Mouse (Mus musculus): ENCODE measurements around the gene Krtap9-3.

The Krtap9-3 gene

DNA sequence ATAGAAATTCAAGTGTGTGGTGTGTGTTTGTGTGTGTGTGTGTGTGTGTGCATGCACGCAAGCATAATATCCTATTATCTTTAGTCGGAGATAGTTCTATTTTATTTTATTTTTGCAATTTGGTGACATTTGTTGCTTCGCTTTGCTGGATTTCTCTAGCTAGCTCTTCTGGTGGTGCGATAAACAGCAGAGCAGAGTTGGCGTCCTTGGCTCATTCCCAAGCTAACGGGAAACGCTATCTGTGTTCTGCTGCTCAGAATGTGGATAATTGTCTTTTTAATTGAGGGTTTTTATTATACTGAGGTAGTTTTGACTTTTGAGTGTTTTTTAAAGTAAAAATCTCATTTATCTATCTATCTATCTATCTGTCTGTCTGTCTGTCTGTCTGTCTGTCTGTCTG lies 12.8 kb downstream of the Krtap9-3 start:
- no peak for TF ChIP-seq GATA4 (IDR thresholded peaks at IDR 0.05; ENCODE audit: insufficient replicate concordance, low read length)

DNA sequence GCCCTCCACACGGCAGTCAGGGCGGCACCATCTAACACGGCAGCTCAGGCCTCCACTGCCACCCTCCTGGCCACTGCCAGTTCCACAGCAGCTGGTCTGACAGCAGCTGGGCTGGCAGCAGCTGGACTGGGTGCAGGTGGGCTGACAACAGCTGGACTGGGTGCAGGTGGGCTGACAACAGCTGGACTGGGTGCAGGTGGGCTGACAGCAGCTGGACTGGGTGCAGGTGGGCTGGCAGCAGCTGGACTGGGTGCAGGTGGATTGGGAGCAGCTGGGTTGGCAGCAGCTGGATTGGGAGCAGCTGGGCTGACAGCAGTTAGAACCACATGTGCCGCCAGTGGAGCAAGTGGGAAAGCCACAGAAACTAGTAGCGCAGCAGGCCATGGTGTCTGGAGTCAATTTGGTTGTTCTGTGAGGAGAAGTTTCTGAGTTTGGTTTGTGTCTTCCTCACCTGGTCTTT lies 14.6 kb downstream of the Krtap9-3 start, which contains the start of gene Krtap1-4:
TSS of gene Krtap1-4 (minus strand) at position 410 of the 460 bp plus-strand sequence.
- TF ChIP-seq GATA4 (IDR thresholded peaks at IDR 0.05; ENCODE audit: insufficient replicate concordance, low read length), result no peak

DNA sequence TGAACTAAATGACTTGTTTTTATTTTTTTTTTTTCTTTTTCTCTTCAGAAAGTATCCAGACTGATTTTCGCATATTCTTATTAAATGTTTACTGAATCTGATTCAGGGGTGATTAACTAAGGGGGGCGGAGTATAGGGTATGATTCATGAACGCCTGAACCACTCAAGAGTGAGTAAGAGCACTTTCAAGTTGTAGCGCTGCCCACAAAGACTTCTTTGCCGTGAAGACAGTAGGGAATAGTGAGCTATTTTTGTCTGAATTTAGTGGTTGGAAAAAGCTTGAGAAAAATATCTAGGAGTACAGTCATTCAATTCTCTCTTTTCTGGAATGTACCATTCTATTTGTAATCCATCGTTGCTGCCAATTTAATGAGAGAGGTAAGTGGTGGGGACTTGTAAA lies 16.3 kb downstream of the Krtap9-3 start:
- no peak for TF ChIP-seq GATA4 (IDR thresholded peaks at IDR 0.05; ENCODE audit: insufficient replicate concordance, low read length)

DNA sequence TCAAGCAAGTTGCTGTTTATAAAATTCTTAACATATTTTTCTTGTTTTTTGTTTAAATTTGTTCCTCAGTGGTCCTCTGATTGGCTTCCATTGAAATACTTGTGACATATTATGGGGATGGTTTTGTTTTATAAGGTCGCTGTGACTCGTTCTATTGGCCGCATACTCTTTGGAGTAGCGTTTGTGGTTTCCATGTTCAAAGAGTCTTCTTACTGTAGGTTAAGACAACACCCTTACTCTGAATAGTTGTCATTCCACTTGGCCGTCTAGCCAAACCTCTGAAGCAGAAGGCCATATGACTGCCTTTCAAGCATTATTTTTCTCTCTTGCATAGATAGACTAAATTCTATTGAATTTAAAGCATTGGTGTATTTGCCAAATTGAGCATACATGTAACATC lies 16.9 kb downstream of the Krtap9-3 start:
- no peak for TF ChIP-seq GATA4 (IDR thresholded peaks at IDR 0.05; ENCODE audit: insufficient replicate concordance, low read length)

DNA sequence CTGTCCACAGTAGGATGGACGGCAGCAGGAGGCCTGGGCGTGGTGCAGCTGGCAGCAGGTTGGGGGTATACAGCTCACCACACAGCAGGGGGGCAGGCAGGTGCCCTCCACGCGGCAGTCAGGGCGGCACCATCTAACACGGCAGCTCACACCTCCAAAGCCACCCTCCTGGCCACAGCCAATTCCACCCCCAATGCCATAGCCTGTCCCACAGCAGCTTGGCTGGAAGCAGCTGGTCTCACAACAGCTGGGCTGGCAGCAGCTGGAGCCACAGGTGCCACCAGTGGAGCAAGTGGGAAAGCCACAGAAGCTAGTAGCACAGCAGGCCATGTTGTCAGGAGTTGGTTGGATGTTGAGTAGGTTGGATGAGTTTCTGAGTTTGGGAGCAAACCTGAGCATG lies 17.3 kb downstream of the Krtap9-3 start, which contains the start of gene Krtap1-5:
TSS of gene Krtap1-5 (minus strand) at position 381 of the 400 bp plus-strand sequence.
- TF ChIP-seq GATA4 (IDR thresholded peaks at IDR 0.05; ENCODE audit: insufficient replicate concordance, low read length), result no peak

DNA sequence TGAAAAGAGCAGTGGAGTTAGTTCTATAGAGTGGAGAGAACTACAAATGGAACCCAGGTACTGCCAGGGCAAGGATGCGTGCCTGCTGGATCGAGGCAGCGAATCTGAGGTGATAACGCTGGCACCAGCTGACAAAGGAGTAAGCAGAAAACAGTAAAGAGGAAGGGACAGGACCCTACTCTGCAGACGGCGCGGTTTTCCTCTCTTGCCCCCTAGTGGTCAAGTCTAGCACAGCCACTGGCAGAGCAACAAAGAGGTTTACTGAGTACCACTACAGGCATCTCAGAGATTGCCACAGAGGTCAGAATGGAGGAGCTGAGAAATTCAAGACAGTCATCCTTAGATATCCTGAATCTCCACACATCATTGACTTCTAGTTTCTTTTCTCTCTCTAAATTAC lies 23.8 kb downstream of the Krtap9-3 start:
- no peak for TF ChIP-seq GATA4 (IDR thresholded peaks at IDR 0.05; ENCODE audit: insufficient replicate concordance, low read length)

DNA sequence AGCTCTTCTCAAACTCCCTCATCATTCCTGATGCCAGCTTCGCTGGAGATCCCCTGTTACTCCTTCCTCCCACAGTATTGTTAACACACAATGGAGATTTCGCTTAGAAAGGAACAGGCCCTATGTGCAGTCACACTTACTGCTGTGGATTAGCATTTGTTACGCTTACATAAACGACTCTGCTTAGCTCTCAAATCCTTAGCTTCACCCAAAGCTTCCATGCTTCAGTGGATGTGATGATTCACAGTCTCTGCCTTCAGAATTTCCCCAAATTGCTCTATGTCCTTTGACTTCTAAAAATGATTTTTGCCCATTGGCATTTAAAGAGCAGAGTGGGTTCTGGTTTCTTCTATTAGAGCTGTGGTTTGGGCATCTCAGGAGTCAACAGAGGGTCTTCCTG lies 24.7 kb downstream of the Krtap9-3 start:
- no peak for TF ChIP-seq GATA4 (IDR thresholded peaks at IDR 0.05; ENCODE audit: insufficient replicate concordance, low read length)

DNA sequence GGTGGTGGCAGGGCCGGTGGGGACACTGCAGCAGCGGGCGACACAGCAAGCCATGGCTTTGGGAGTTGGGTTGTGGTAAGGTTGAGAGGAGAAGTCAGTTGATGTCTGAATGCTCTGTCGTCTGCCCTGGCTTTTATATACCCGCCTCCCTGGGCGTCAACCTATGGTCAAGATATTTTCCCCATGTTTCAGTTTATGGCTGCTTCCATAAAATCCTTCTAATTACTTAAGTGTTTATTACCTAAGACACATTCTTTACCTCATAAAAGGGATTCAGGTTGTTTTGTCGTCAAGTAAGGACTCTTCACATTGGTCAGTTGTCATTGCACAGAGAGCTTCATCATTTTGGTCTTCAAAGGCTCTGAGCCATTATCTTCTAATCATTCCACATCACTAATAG lies 31.4 kb downstream of the Krtap9-3 start, which contains the start of gene Krtap3-1:
TSS of gene Krtap3-1 (minus strand) at position 101 of the 400 bp plus-strand sequence.
- TF ChIP-seq GATA4 (IDR thresholded peaks at IDR 0.05; ENCODE audit: insufficient replicate concordance, low read length), result no peak

DNA sequence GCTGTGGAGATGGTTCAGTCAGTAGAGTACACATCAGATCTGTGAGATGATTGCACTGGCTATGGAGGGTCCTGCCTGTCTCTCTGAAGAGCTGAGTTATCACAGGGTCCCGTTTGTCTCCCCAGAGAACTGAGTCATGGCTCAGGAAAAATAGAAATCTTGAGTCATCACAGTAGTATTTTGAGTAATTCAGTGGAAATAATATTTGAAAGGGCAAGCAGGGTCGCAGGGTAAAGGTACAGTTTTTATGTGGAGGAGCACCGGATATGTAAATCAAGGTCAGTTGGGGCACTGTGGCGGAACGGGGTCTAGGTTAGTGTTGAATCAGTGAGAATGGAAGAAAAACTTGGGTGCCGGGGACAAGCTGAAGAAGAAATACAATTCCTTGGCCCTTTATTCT lies 35.3 kb downstream of the Krtap9-3 start:
- TF ChIP-seq GATA4 (IDR thresholded peaks at IDR 0.05; ENCODE audit: insufficient replicate concordance, low read length), result no peak

DNA sequence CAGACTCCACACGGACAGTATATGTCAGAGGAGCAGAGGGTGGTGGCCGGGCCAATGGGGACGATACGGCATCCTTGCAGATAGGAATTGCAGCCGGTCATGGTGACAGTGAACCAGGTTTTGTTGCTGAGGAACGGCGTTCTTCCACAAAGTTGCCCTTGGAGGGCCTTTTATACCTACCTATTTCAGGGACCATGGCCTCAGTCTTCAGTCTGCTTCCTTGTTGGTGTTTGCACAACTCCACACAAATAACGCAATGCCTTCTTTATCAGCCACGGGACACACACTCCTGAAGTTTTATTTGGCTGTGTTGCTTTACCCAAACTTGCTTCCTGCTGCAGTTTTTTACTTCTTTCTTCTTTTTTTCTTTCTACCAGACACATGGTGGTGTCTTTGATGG lies 38.5 kb downstream of the Krtap9-3 start, which contains the start of gene Gm11939:
TSS of gene Gm11939 (minus strand) at position 101 of the 400 bp plus-strand sequence.
- TF ChIP-seq GATA4 (IDR thresholded peaks at IDR 0.05; ENCODE audit: insufficient replicate concordance, low read length), result no peak

DNA sequence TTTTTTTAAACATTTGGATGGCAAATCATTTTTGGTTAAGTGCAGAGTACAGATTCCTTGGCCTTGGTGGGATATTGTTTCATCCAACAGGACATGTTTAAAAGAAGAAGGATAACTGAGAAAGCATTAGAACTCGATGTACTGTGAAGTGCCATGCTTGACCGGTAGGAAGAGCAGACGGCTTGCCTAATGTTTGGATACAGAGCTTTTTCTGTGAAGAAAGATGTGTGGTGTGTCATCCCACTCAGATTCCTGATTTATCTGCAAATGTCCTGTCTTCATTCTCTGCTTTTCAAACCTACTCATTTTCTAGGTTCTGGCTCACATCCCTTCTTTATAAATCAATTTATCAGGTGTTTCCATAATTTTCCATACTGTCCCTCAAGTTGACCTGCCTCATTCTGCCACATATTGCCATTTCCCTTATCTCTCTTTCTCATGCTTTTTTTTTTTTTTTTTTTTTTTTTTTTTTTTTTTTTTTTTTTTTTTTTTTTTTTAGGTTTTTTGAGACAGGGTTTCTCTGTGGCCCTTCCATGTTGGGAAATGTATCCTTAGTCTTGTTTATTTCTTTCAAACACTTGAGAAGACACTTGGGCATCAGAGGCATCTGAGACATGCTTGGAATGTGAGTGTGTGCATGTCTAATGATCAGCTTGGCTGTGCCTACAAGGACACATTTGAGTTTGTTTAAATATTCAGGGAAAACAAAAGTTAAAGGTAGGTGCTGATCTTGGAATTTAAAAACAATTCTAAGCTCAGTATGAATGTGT lies 39.7 kb downstream of the Krtap9-3 start:
- TF ChIP-seq GATA4 (IDR thresholded peaks at IDR 0.05; ENCODE audit: insufficient replicate concordance, low read length), result no peak

DNA sequence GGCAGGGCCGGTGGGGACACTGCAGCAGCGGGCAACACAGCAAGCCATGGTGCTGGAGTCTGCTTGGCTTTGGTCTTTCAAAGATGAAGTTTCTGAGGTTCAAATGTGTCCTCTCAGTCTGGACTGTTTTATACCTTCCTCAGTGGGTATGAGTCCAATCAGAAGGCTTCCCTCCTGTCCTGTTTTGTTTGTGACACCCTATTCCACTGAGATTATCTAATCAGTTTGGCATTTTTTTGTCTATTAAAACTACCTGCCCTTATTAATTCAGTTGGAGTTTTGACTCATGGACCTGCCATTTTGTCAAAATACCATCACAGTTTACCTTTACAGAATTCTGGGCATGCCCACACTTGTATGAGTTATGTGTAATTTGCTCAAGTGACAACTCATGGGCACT lies 41.2 kb downstream of the Krtap9-3 start, which contains the start of gene Krtap3-2:
TSS of gene Krtap3-2 (minus strand) at position 101 of the 400 bp plus-strand sequence.
- no peak for TF ChIP-seq GATA4 (IDR thresholded peaks at IDR 0.05; ENCODE audit: insufficient replicate concordance, low read length)

DNA sequence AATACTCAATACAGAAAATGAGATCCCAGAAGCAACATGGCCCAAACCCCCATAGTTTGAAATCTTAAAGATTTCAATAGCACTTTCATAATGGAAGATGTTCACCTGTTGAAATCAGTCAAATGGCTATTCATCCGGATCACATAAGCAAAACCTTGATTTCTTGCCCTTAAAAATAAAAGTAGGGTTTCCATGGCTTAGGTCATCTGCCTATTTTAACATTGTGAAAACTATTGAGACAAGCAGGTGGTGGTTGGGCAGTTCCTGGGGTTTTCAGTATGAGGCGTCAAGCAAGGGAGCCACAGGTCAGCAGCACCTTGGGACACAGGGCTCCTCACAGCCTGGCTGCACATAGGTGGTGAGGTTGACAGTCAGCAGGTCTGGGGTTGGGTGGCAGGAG lies 41.7 kb downstream of the Krtap9-3 start:
- no peak for TF ChIP-seq GATA4 (IDR thresholded peaks at IDR 0.05; ENCODE audit: insufficient replicate concordance, low read length)

DNA sequence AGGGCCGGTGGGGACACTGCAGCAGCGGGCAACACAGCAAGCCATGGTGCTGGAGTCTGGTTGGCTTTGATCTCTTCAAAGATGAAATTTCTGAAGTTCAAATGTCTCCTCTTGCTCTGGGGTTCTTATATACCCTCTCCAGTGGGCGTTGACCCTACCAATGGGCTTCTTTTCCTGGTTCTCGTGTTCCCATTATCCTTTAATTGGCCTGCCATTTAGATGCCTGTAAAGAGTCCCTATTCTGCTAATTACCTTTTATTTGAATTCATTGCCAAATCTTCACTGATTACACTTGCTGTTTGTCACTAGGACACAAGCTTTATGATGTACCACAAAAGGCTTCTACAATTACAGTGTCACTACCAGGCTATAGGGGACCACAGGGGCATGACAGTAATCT lies 47.1 kb downstream of the Krtap9-3 start, which contains the start of gene Krtap3-3:
TSS of gene Krtap3-3 (minus strand) at position 101 of the 400 bp plus-strand sequence.
- TF ChIP-seq GATA4 (IDR thresholded peaks at IDR 0.05; ENCODE audit: insufficient replicate concordance, low read length), result no peak

DNA sequence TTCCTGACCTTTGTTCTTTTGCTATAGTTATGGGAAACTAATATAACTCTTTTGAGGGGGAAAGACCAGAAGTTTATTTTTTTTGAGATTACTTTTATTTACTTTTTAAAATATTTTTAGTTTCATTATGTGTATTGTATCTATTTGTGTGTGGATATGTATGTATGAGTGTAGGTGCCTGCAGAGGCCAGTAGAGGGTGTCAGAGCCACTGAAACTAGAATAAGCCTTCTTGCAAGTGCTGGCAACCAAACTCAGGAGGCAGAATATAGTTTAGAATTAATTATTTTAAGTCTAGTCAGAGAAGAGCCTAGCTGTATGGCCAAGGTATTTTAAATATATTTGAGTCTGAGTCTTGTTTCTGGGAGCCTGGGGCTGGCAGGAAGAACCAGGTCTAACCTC lies 50.0 kb downstream of the Krtap9-3 start:
- no peak for TF ChIP-seq GATA4 (IDR thresholded peaks at IDR 0.05; ENCODE audit: insufficient replicate concordance, low read length)

Measured in liver, adult (tissue).